Mouse (Mus musculus): Measurements from ENCODE around the gene Sun2. TPM values are rescaled to one million over a fixed set of nuclear protein-coding genes. Genes with fewer than 3 reads are reported as not detected.

The Sun2 gene
- total RNA-seq, 2 experiments from 2014 or later = 60.4 to 61.3 TPM

DNA sequence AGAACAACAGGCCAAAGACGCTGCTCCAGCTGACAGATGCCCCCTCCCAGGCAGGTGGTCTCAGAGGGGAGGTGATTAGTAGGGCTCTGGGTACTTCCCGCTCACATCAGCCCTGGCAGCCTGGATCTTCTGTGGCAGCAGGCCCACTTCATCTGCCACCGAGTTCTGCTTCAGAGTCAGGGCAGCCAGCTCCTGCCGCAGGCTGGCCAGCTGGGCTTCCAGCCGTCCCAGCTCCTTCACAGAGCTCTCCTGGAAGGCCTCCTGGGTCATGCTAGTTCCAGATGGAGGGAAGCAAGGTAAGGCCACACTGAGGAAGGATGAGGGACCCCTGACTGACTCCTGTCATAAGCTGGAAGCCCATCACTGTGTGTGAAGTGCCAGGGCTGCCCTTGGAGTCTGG is 14.0 kb downstream of the Sun2 start:
- no peak for DNase-seq (ENCODE audit: low spot score in 2 of 2)

- DNase-seq (ENCODE audit: low spot score in 2 of 2) = no peak
These were observed 14.5 kb downstream of the Sun2 start for GRCm38 (mm10) chr15:79727840-79728239.

GRCm38 (mm10) chr15:79725190-79725789 is 17.0 kb downstream of the Sun2 start:
- DNase-seq (ENCODE audit: low spot score in 2 of 2) = no peak

DNA sequence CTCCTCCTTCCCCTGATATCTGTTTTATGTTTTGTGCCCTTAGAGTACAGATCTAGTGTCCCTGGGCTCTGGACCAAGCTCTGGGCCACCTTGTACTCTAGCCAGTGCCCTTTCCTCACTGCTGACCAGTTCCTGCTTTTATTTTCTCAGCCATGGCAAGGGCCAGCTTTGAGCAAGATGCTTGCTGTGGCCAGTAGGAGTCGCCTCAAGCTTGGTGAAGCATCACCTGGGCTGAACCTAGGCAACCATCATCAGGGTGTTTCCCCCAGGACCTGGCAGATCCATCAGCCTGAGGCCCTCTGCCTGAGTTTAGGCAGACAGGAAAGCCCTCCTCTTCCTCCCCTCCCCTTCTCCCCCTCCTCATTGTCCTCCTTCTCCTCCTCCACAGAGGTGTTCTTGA is 18.9 kb downstream of the Sun2 start:
- DNase-seq (ENCODE audit: low spot score in 2 of 2) = no peak

GRCm38 (mm10) chr15:79720796-79721195 is 21.5 kb downstream of the Sun2 start:
- no peak for DNase-seq (ENCODE audit: low spot score in 2 of 2)

- DNase-seq (ENCODE audit: low spot score in 2 of 2) = no peak
These were observed 22.1 kb downstream of the Sun2 start for GRCm38 (mm10) chr15:79720267-79720666.

- no peak for DNase-seq (ENCODE audit: low spot score in 2 of 2)
These were observed 25.6 kb downstream of the Sun2 start for GRCm38 (mm10) chr15:79716710-79717109.

- no peak for DNase-seq (ENCODE audit: low spot score in 2 of 2)
These were observed 26.7 kb downstream of the Sun2 start for GRCm38 (mm10) chr15:79715646-79716045.

DNA sequence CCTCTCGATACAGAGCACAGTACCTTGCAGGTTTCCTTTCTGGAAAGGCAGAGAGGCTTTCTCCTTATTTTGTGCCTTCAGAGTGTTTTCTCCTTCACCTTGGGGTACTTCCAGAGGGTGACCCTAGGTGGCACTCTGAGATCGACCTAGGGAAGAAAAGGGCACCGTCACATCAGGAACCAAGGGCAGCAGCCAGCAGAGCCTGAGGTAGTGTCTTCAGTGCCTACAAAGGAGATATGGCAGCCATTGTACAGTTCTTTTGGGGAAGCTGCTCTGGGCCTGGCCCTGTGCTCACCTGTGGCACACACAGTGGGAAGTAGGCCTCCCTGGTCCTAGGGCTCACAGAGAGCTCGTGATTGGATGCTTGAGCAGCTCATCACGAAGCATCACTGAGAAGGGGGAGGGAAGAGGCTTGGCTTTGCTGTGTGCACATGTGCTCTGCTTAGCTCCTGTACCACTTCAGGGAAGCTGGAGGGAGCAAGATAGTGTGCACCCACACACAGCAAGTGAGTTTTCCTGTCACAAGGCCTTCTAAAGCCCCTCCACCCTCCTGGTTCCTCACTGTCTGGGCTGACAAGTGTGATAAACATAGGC is 34.0 kb downstream of the Sun2 start:
- no peak for DNase-seq (ENCODE audit: low spot score in 2 of 2)

GRCm38 (mm10) chr15:79706603-79707214 is 35.6 kb downstream of the Sun2 start:
- no peak for DNase-seq (ENCODE audit: low spot score in 2 of 2)

GRCm38 (mm10) chr15:79697558-79698187 is 44.7 kb downstream of the Sun2 start:
- no peak for DNase-seq (ENCODE audit: low spot score in 2 of 2)

DNA sequence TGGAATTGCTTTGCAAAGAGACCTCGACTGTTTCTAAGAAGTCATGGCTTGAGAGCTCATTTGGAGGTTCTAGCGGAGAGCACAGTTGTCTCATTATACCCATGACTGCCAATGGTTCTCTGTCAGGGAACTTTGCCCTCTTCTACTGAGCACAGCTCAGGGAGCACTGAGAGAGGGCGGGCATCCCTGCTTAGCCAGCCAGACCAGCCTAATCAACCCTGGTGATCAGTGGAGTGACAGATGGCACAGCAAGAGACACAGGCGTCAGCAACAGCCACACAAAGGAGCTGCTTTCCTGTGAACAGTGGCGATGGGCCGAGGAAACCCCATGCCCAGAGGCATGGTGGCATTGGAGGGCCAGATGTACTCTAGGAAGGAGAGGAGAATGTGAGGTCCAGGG is 45.3 kb downstream of the Sun2 start:
- no peak for DNase-seq (ENCODE audit: low spot score in 2 of 2)

DNA sequence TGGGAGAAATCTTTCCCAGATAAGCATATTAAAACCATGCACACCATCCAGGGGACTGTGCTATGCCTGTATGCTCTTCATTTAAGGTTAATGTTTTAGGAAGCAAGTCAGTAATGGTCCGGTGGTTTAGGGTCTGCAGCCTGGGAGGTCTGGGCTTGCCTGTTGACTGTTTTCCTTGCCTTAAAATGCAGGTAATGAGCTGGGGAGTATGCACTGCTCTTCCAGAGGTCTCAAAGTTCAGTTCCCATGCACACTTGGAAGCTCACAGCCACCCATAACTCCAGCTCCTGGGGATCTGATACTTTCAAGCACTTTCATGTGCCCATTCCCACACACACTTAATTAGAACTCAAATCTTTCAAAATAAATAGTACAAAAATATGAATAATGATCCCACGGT is 45.8 kb downstream of the Sun2 start:
- DNase-seq (ENCODE audit: low spot score in 2 of 2) = no peak

DNA sequence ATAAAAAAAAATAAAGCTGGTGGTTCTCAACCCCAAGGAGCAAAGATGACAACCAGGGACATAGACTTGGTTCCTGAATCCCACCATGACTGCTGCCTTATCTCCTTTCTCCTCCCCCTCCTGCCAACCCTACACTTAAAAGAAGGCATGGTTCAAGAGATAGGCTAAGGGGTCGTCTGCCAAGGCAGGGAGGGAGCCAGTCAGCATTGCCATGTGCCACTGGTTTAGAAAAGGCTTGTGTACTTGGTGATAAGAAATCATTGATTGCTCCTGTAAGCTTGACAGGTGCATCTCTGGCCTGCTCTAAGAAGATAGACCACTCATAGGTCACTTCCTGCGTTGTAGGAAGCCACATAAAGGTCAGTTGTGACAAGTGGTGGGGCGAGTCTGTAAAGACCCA is 46.8 kb downstream of the Sun2 start:
- DNase-seq (ENCODE audit: low spot score in 2 of 2) = no peak

DNA sequence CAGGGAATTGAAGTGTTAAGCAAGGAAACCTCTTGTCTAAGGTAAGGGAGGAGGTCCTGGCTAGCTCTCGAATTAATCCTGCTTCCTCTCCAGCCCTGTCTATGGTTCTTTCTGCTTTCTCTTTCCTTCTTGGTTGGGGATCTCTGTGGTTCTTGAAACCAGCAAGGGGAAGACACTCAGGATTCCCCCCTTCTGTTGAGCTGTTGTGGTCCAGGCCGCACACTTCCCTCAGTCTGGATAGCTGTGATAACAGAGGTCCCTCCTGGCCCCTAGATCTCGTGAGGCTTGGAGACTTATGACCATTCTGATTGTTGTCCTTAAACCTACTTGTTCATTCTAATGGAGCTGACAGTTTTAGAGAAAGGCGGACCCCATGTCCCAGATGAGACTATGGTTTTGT is 47.8 kb downstream of the Sun2 start:
- no peak for DNase-seq (ENCODE audit: low spot score in 2 of 2)

- DNase-seq (ENCODE audit: low spot score in 2 of 2) = no peak
These were observed 48.6 kb downstream of the Sun2 start for GRCm38 (mm10) chr15:79693740-79694139.

DNA sequence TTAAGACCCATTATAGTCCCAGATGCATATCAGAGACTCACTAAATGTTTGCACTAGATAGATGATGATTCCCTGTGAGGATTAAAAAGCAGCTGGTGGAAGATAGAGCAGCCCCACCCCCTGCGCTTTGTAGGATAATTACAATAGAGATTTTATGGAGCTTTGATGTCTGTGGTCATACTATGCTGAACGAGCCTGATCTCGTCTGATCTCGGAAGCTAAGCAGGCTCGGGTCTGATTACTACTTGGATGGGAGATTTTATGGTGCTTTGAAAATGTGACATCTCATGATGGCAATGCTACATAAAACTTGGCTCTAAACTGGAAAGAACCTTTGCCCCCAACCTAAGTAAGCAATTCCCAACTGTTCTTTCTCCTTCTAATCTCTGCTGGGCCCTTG is 50.0 kb downstream of the Sun2 start:
- DNase-seq (ENCODE audit: low spot score in 2 of 2) = no peak

DNA sequence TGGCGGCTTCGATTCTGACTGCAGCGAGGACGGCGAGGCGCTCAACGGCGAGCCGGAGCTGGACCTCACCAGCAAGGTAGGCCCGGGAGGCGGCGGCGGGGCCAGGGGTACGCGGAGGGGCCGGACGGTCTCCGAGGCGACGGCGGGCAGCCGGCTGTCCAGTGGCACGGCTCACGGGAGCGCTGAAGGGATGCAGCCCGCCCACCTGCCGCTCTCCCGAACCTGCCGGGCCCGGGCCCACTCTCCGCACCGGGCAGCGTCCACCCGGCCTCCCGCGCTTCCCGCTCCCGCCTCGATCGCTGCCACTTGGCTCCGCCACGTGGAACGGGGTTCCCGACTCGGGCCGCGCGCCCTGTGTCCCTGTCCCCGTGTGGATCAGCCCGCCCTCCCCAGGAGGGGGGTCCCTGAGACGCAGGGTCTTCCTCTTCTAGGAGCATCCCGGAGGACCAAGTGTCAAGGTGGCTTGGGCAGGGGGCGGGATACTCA is 51.3 kb downstream of the Sun2 start:
- DNase-seq (ENCODE audit: low spot score in 2 of 2) = peak; percentile 37 to 62

GRCm38 (mm10) chr15:79690426-79691022 is 51.8 kb downstream of the Sun2 start, which contains the start of gene Gtpbp1:
Gtpbp1 (plus strand) TSS chr15:79690845.
- peak; percentile 82 to 96 for DNase-seq (ENCODE audit: low spot score in 2 of 2)

DNA sequence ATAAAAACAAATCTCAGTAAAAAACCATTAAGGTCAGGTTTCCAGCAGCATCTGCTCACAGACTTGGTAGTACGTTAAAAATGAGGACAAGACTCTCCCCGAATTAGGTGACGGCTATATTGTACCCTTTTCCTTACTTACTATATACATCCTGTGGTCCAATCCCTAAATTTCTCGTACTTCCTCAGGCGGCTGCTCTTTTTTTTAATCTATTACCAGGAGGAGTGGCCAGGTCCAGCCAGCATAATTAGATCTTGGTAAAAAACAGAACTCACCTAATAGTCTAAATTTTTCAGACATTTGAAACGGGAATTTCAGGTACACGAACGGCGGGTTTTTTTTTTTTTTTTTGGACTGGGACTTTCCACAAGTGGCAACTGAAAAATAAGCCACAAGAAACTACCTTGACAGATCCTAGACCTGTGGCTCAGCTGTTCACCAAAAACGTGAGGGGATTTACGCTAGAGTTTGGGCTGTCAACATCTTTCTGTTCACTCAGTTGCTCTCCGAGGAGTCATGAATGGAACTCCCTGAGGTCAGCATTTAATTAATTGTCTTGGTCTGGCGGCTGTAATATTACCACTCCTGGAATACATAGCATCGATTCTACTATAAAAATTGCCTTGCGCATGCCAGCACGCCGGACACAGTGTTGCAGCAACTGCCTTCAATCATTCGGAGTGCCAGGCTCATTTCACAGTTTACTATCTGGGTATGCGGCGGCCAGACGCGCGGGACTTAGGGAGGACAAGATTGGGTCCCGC is 52.5 kb downstream of the Sun2 start:
- DNase-seq (ENCODE audit: low spot score in 2 of 2) = no peak

All from gastrocnemius, postnatal 4 days (tissue).